Mouse (Mus musculus) MEL (cell line): Measurements from ENCODE around the gene Pla1a. TPM values are rescaled to one million over a fixed set of nuclear protein-coding genes. Genes with fewer than 3 reads are reported as not detected.

Source experiments
- DNase-seq: peaks from one replicate; pipeline ENCODE4 v3.0.0; 2011; ENCODE audit warnings: low read depth, low spot score
- H3K27ac ChIP-seq: 2 replicates; pipeline ENCODE4 v1.5.1; 2012; ENCODE audit warnings: low read depth, mild to moderate bottlenecking, control low read depth, low read length, moderate library complexity; ENCODE audit not compliant: control insufficient read depth
- H3K27me3 ChIP-seq, 2 experiments: fragments of 150-350 bp in 1 of 2; sonication (generic) in 1 of 2; 2 replicates each; pipeline ENCODE4 v1.6.1; 2012; ENCODE audit warnings: low read length in 2 of 2, mild to moderate bottlenecking in 2 of 2, improper control_type of control experiment in 1 of 2, moderate library complexity in 1 of 2; ENCODE audit not compliant: insufficient read depth in 2 of 2, control insufficient read depth in 1 of 2
- H3K36me3 ChIP-seq, 2 experiments: 2 replicates each; pipeline ENCODE4 v1.6.1; 2012 to 2014; ENCODE audit warnings: low read length in 2 of 2, improper control_type of control experiment in 1 of 2, inconsistent platforms in 1 of 2, mild to moderate bottlenecking in 1 of 2; ENCODE audit not compliant: insufficient read depth in 2 of 2, control insufficient read depth in 1 of 2
- H3K4me1 ChIP-seq, 2 experiments: fragments of 150-350 bp in 1 of 2; sonication (generic) in 1 of 2; 2 replicates each; pipeline ENCODE4 v1.6.1; 2012; ENCODE audit warnings: low read length in 2 of 2, improper control_type of control experiment in 1 of 2, mild to moderate bottlenecking in 1 of 2; ENCODE audit not compliant: insufficient read depth in 2 of 2, control insufficient read depth in 1 of 2
- H3K4me3 ChIP-seq, 2 experiments: fragments of 150-350 bp in 1 of 2; sonication (generic) in 1 of 2; 2 replicates each; pipeline ENCODE4 v1.5.1; 2012; ENCODE audit warnings: low read depth in 2 of 2, low read length in 2 of 2, mild to moderate bottlenecking in 2 of 2, moderate library complexity in 2 of 2, control low read depth in 1 of 2, improper control_type of control experiment in 1 of 2; ENCODE audit not compliant: control insufficient read depth in 1 of 2, insufficient read depth in 1 of 2
- H3K79me2 ChIP-seq: 2 replicates; pipeline ENCODE4 v1.6.1; 2012; ENCODE audit warnings: mild to moderate bottlenecking, low read length, moderate library complexity; ENCODE audit not compliant: control insufficient read depth, poor library complexity, insufficient read depth
- H3K9ac ChIP-seq: 2 replicates; pipeline ENCODE4 v1.6.1; 2012; ENCODE audit warnings: low read depth, mild to moderate bottlenecking, control low read depth, low read length, moderate library complexity; ENCODE audit not compliant: control insufficient read depth, poor library complexity, severe bottlenecking
- H3K9me3 ChIP-seq: fragments of 150-350 bp; sonication (generic); replicated peaks from 2 replicates; pipeline ENCODE4 v1.6.1; 2012; ENCODE audit warnings: mild to moderate bottlenecking, low read length, improper control_type of control experiment, moderate library complexity; ENCODE audit not compliant: insufficient read depth
- BHLHE40 ChIP-seq: IDR thresholded peaks from 2 replicates; pipeline ENCODE4 v1.6.1; 2012; ENCODE audit warnings: low read depth, mild to moderate bottlenecking, inconsistent platforms, low read length, improper control_type of control experiment, borderline replicate concordance
- CHD1 ChIP-seq: IDR thresholded peaks from 2 replicates; pipeline ENCODE4 v1.6.1; 2012; ENCODE audit warnings: low read depth, mild to moderate bottlenecking, inconsistent platforms, low read length, improper control_type of control experiment
- CHD2 ChIP-seq: IDR thresholded peaks from 2 replicates; pipeline ENCODE4 v1.6.1; 2011; ENCODE audit warnings: low read length, improper control_type of control experiment
- CTCF ChIP-seq, 3 experiments: IDR thresholded peaks in 2 of 3; conservative IDR thresholded peaks in 1 of 3; 2 replicates each; pipeline ENCODE4 v1.5.1; 2011 to 2012; ENCODE audit warnings: low read length in 3 of 3, low read depth in 2 of 3, mild to moderate bottlenecking in 2 of 3, improper control_type of control experiment in 1 of 3, inconsistent platforms in 1 of 3, mixed read lengths in 1 of 3, moderate library complexity in 1 of 3; ENCODE audit not compliant: control insufficient read depth in 1 of 3, insufficient read depth in 1 of 3, poor library complexity in 1 of 3, severe bottlenecking in 1 of 3
- E2F4 ChIP-seq: IDR thresholded peaks from 2 replicates; pipeline ENCODE4 v1.6.1; 2011; ENCODE audit warnings: low read depth, low read length, improper control_type of control experiment, borderline replicate concordance
- GATA1 ChIP-seq: IDR thresholded peaks from 2 replicates; pipeline ENCODE4 v1.6.1; 2011; ENCODE audit warnings: low read depth, low read length, improper control_type of control experiment
- KAT2A ChIP-seq: conservative IDR thresholded peaks from 2 replicates; pipeline ENCODE4 v1.6.1; 2012; ENCODE audit warnings: low read depth, low read length, improper control_type of control experiment, inconsistent platforms
- MAFK ChIP-seq: IDR thresholded peaks from 2 replicates; pipeline ENCODE4 v1.6.1; 2011; ENCODE audit warnings: low read depth, mild to moderate bottlenecking, low read length, improper control_type of control experiment, borderline replicate concordance
- MAX ChIP-seq: IDR thresholded peaks from 2 replicates; pipeline ENCODE4 v1.6.1; 2011; ENCODE audit warnings: low read length, improper control_type of control experiment
- MAZ ChIP-seq: IDR thresholded peaks from 2 replicates; pipeline ENCODE4 v1.6.1; 2012; ENCODE audit warnings: low read depth, mild to moderate bottlenecking, inconsistent platforms, low read length, improper control_type of control experiment
- MEF2A ChIP-seq: IDR thresholded peaks from 2 replicates; pipeline ENCODE4 v1.6.1; 2014; ENCODE audit warnings: low read depth, mild to moderate bottlenecking, inconsistent platforms, low read length, improper control_type of control experiment; ENCODE audit not compliant: poor library complexity, insufficient replicate concordance, severe bottlenecking; ENCODE audit errors: extremely low read depth
- MYB ChIP-seq: IDR thresholded peaks from 2 replicates; pipeline ENCODE4 v1.6.1; 2011; ENCODE audit warnings: mild to moderate bottlenecking, low read depth, low read length, improper control_type of control experiment
- NELFE ChIP-seq: IDR thresholded peaks from 2 replicates; pipeline ENCODE4 v1.6.1; 2011; ENCODE audit warnings: low read depth, low read length, improper control_type of control experiment
- POLR2A ChIP-seq, 2 experiments: IDR thresholded peaks; 2 replicates each; pipeline ENCODE4 v1.6.1; 2011 to 2012; ENCODE audit warnings: low read length in 2 of 2, mild to moderate bottlenecking in 2 of 2, control low read depth in 1 of 2, improper control_type of control experiment in 1 of 2, low read depth in 1 of 2, moderate library complexity in 1 of 2; ENCODE audit not compliant: control insufficient read depth in 1 of 2, insufficient read depth in 1 of 2, poor library complexity in 1 of 2
- RAD21 ChIP-seq: IDR thresholded peaks from 2 replicates; pipeline ENCODE4 v1.6.1; 2011; ENCODE audit warnings: mild to moderate bottlenecking, low read depth, low read length, improper control_type of control experiment
- RCOR1 ChIP-seq: IDR thresholded peaks from 2 replicates; pipeline ENCODE4 v1.6.1; 2012; ENCODE audit warnings: low read depth, mild to moderate bottlenecking, inconsistent platforms, low read length, improper control_type of control experiment
- SMC3 ChIP-seq: IDR thresholded peaks from 2 replicates; pipeline ENCODE4 v1.6.1; 2011; ENCODE audit warnings: low read depth, low read length, improper control_type of control experiment
- USF2 ChIP-seq, 2 experiments: IDR thresholded peaks; 2 replicates each; pipeline ENCODE4 v1.6.1; 2011 to 2012; ENCODE audit warnings: improper control_type of control experiment in 2 of 2, low read length in 2 of 2, borderline replicate concordance in 1 of 2, inconsistent platforms in 1 of 2, low read depth in 1 of 2, mild to moderate bottlenecking in 1 of 2; ENCODE audit not compliant: insufficient read depth in 1 of 2
- ZC3H11A ChIP-seq: IDR thresholded peaks from 2 replicates; pipeline ENCODE4 v1.6.1; 2012; ENCODE audit warnings: low read depth, mild to moderate bottlenecking, inconsistent platforms, low read length, improper control_type of control experiment
- ZMIZ1 ChIP-seq: IDR thresholded peaks from 2 replicates; pipeline ENCODE4 v1.6.1; 2012; ENCODE audit warnings: low read depth, mild to moderate bottlenecking, inconsistent platforms, low read length, improper control_type of control experiment, moderate library complexity
- polyA plus RNA-seq, 2 experiments: library from polyadenylated mRNA; stranded (reverse) in 1 of 2; unstranded in 1 of 2; fragments of >175 nt in 1 of 2; fragments of >200 nt in 1 of 2; gene quantifications; 2 replicates each; pipeline versions ENCODE4 v1.2.1 to v1.2.4; 2012; ENCODE audit warnings: low replicate concordance in 2 of 2, low read depth in 1 of 2; ENCODE audit not compliant: insufficient read length in 2 of 2, insufficient read depth in 1 of 2, missing spikeins in 1 of 2
- total RNA-seq: library from RNA; depleted of rRNA; stranded (reverse); fragments of 300-350 nt; gene quantifications from 2 replicates; pipeline ENCODE4 v1.2.3, GENCODE M21; 2012

Pla1a gene
- total and polyA plus RNA-seq, 3 experiments: 0.04 TPM; not detected in 2

GRCm38 (mm10) chr16:38394191-38394618 lies 38.7 kb downstream of the Pla1a start:
- Histone ChIP-seq H3K36me3 (peaks cover 0 to 20% of the 10 kb centered on the region in 2 experiments; a peak in 2 of 4 replicates), H3K79me2 (no peaks in the 10 kb centered on the region), H3K9me3 (no peaks in the 10 kb centered on the region), H3K4me1 (peaks cover 7 to 23% of the 10 kb centered on the region in 2 experiments), H3K27me3 (no peaks in the 10 kb centered on the region), H3K9ac (no peak overlapping the region), H3K4me3 (no peak overlapping the region), H3K27ac (no peak overlapping the region)
- no peak for TF ChIP-seq MYB
- TF ChIP-seq CHD1: no peak
- no peak for TF ChIP-seq ZC3H11A
- TF ChIP-seq KAT2A: no peak
- no peak for TF ChIP-seq E2F4
- no peak for TF ChIP-seq MEF2A
- no peak for TF ChIP-seq NELFE
- TF ChIP-seq SMC3: no peak
- no peak for TF ChIP-seq RCOR1
- no peak for TF ChIP-seq ZMIZ1
- TF ChIP-seq MAFK: no peak
- no peak for TF ChIP-seq RAD21
- TF ChIP-seq MAZ: no peak
- TF ChIP-seq GATA1: no peak
- no peak for TF ChIP-seq BHLHE40
- TF ChIP-seq MAX: no peak
- no peak for TF ChIP-seq CHD2
- DNase-seq: no peak

DNA sequence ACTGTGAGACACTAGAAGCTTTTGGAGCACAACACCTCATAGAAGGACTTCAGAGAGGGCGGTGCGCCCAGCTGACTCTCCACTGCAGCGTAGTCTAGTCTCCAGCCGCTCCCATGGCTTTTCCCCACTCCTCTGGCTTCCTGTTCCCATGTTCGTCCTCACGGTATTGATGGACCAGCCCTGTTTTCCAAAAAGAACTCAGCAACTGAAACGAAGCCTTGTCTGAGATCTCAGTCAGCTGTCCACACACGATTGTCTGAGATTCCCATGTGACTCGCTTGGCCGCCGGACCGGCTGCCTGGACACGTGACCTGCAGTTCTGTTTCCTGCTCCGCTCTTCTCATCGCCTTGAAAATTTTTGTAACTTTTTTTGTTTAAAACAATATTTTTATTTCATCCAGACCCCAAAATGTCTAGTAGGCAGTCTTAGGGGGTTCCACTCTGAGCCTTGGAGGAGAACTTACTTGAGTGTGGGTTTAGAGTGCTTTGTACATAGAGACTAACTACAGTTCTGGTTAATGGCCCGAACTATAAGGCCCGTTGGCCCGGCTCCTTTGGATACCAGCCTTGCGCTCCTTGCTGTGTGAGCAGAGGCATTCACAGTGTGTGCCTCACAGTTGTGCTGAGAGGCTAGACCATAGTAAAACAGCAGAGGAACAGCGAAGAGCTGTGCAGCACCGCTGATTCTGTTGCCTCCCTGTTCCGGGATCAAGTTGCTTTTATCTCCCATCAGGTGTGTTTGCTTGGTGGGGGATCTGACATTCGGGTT lies 40.6 kb downstream of the Pla1a start:
- Histone ChIP-seq H3K79me2 (no peaks in the 10 kb centered on the region), H3K9ac (no peak overlapping the region), H3K9me3 (no peaks in the 10 kb centered on the region), H3K36me3 (peaks cover 0 to 22% of the 10 kb centered on the region in 2 experiments; a peak in 2 of 4 replicates), H3K27ac (no peak overlapping the region)
- DNase-seq: no peak
- TF ChIP-seq USF2 (IDR thresholded peaks at IDR 0.05; ENCODE audit: borderline replicate concordance in 1 of 2, insufficient read depth in 1 of 2, low read depth in 1 of 2, low read length in 2 of 2) (no peak), RAD21 (no peak), CTCF (IDR thresholded peaks at IDR 0.05 in 2 of 3, conservative IDR thresholded peaks at IDR 0.05 in 1 of 3; ENCODE audit: control insufficient read depth in 1 of 3, insufficient read depth in 1 of 3, low read depth in 2 of 3, low read length in 3 of 3, poor library complexity in 1 of 3, severe bottlenecking in 1 of 3) (no peak), ZC3H11A (no peak), POLR2A (IDR thresholded peaks at IDR 0.05; ENCODE audit: control insufficient read depth in 1 of 2, insufficient read depth in 1 of 2, low read depth in 1 of 2, low read length in 2 of 2, poor library complexity in 1 of 2) (no peak), BHLHE40 (no peak)
- TF ChIP-seq, all 39 proteins: peak for 0
- no peaks in the 10 kb centered on the region for H3K27me3 ChIP-seq
- H3K4me1 ChIP-seq: peaks cover 7 to 25% of the 10 kb centered on the region in 2 experiments
- no peak overlapping the region for H3K4me3 ChIP-seq
